Comparison of ENCODE assay signal across 8 mouse cellular contexts in genomic region chrX:99567367-99568164, GRCm38 (mm10).
DNase-seq lines count a peak whose midpoint lies in the region; ATAC-seq and TF ChIP-seq lines count a peak whose summit lies in the region.
"Had no signal": no experiment of that assay in that cellular context is flagged by ENCODE, and none has a peak within 500 bp of the region (broad histone marks: within the 10 kb centered on the region; RNA-seq: fewer than 3 reads in every experiment).

No protein-coding gene starts in this region.

- peak; percentile 85 for ATAC-seq in forebrain, embryonic 13.5 days
- ATAC-seq in limb, embryonic 14.5 days (ENCODE audit: low FRiP score, low read depth), result peak; percentile 70
- peak; percentile 86; the same call in 1 of the 2 replicates for ATAC-seq in stomach, embryonic 14.5 days (ENCODE audit: insufficient number of reproducible peaks, insufficient read depth, low FRiP score, low read depth)
- no peak for ATAC-seq in inflammation-experienced regulatory T-cells, adult 6 months

- peak; percentile 17 for DNase-seq in right cerebral cortex, adult 18-20 months
- no peak for DNase-seq in right cerebral cortex, postnatal 14 days
- peak; percentile 50 for DNase-seq in limb, embryonic 14.5 days (ENCODE audit: low spot score)
- no peak for DNase-seq in frontal cortex, postnatal 14 days (ENCODE audit: low spot score in 2 of 2)

- H3K36me3 ChIP-seq in forebrain, embryonic 13.5 days (ENCODE audit: poor library complexity, severe bottlenecking), result no peaks in the 10 kb centered on the region
- no peaks in the 10 kb centered on the region for H3K36me3 ChIP-seq in limb, embryonic 14.5 days (ENCODE audit: control insufficient read depth, insufficient read depth, low read length)
- no peaks in the 10 kb centered on the region for H3K36me3 ChIP-seq in stomach, embryonic 14.5 days (ENCODE audit: control insufficient read depth, insufficient read depth, low read length)

- WGBS in forebrain, embryonic 13.5 days, result 19% methylated on average over 19 of the region's 28 CpGs
- 25% methylated on average over 21 of the region's 28 CpGs for WGBS in limb, embryonic 14.5 days
- 24% methylated on average over 28 of the region's 28 CpGs for WGBS in stomach, embryonic 14.5 days

- peak overlapping the region; percentile 44 for H3K4me2 ChIP-seq in forebrain, embryonic 13.5 days
- H3K4me2 ChIP-seq in limb, embryonic 14.5 days (replicated peaks; ENCODE audit: low read depth, low read length, severe bottlenecking), result peak overlapping the region; percentile 35
- peak overlapping the region; percentile 25; the same call in 1 of the 2 replicates for H3K4me2 ChIP-seq in stomach, embryonic 14.5 days (replicated peaks; ENCODE audit: low read depth, low read length)

- H3K9me3 ChIP-seq in forebrain, embryonic 13.5 days (replicated peaks), result no peaks in the 10 kb centered on the region
- H3K9me3 ChIP-seq in limb, embryonic 14.5 days (ENCODE audit: control insufficient read depth, low read length), result no peaks in the 10 kb centered on the region
- no peaks in the 10 kb centered on the region for H3K9me3 ChIP-seq in stomach, embryonic 14.5 days (ENCODE audit: control insufficient read depth, low read depth, low read length)

- TF ChIP-seq POLR2A in limb, embryonic 14.5 days (IDR thresholded peaks at IDR 0.05; ENCODE audit: borderline replicate concordance, extremely low read depth, insufficient read depth, insufficient read length), result no peak

- peaks cover 32% of the 10 kb centered on the region for H3K4me1 ChIP-seq in forebrain, embryonic 13.5 days
- 0 out of 2 replicates have a peak, but pooled peaks cover 7% of the 10 kb centered on the region for H3K4me1 ChIP-seq in limb, embryonic 14.5 days (ENCODE audit: control insufficient read depth, insufficient read depth, low read length)
- H3K4me1 ChIP-seq in stomach, embryonic 14.5 days (ENCODE audit: control insufficient read depth, insufficient read depth, low read length), result no peaks in the 10 kb centered on the region

- peak overlapping the region; percentile 91 for H3K27ac ChIP-seq in forebrain, embryonic 13.5 days
- H3K27ac ChIP-seq in limb, embryonic 14.5 days (replicated peaks; ENCODE audit: low read depth, low read length), result peak overlapping the region; percentile 48; the same call in 1 of the 2 replicates
- peak overlapping the region; percentile 76 for H3K27ac ChIP-seq in stomach, embryonic 14.5 days (ENCODE audit: low read length)
- H3K27ac ChIP-seq: macrophage had no signal

- peak overlapping the region; percentile 43 for H3K9ac ChIP-seq in forebrain, embryonic 13.5 days
- peak overlapping the region; percentile 21; the same call in 1 of the 2 replicates for H3K9ac ChIP-seq in limb, embryonic 14.5 days (ENCODE audit: low read depth, low read length, severe bottlenecking)
- H3K9ac ChIP-seq in stomach, embryonic 14.5 days (replicated peaks; ENCODE audit: low read depth, low read length), result no peak overlapping the region

- 0 out of 2 replicates have a peak overlapping the region, but pooled peaks have one; percentile 10 for H3K4me3 ChIP-seq in forebrain, embryonic 13.5 days
- no peak overlapping the region; the same call in 1 of the 2 replicates for H3K4me3 ChIP-seq in limb, embryonic 14.5 days (replicated peaks; ENCODE audit: low read length)
- no peak overlapping the region for H3K4me3 ChIP-seq in stomach, embryonic 14.5 days (ENCODE audit: low read depth, low read length)

- peaks cover 23% of the 10 kb centered on the region; the same call in 1 of the 2 replicates for H3K27me3 ChIP-seq in forebrain, embryonic 13.5 days
- no peaks in the 10 kb centered on the region for H3K27me3 ChIP-seq in limb, embryonic 14.5 days (ENCODE audit: control insufficient read depth, insufficient read depth, low read length)
- no peaks in the 10 kb centered on the region for H3K27me3 ChIP-seq in stomach, embryonic 14.5 days (ENCODE audit: control insufficient read depth, insufficient read depth, low read length)

Comparison
In these comparisons a context has a peak if more than half of its experiments do, and no peak if none do; other contexts are left out.
1. DNase-seq: peak in right cerebral cortex, adult 18-20 months (single experiment) and limb, embryonic 14.5 days (single experiment); none in right cerebral cortex, postnatal 14 days (single experiment) and frontal cortex, postnatal 14 days (0 of 2).
2. Peak in every context shown above with its lines, with median percentiles within 50 percentile points of each other: H3K27ac ChIP-seq and H3K4me2 ChIP-seq.